Mouse (Mus musculus): ENCODE results near the gene Lig3.

Gene Lig3

DNA sequence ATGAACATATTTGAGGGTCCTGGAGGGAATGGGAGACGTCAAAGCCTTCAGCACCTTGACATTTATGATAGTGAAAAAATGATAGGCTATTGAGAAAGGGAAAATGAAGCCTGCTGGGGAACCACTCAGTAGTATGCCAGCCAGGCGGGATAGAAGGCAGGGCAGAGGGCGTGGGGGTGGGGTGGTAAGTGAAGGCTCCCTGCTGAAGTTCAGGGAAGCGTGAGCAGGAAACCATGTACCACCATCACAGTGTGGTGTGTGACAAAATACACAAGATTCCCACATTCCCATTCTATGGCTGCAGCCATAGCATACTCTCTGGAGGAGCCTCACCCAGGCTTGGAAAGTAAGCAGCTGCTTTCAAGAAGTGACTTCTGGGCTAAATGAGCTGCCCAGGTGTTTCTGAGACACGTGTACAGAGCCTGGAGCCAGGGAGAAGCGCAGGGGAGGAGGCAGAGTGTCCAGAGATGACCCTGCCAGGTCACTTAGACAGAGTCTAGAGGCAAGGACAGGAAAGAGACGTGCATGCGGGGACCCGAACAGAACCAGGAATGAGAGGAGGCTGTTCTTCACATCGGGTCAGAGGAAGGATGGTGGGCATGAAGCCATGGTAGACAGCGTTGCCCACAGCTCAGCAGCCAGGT is 64.0 kb downstream of the Lig3 start:
- DNase-seq (ENCODE audit: low read depth, low spot score), result no peak
- H3K27me3 ChIP-seq (ENCODE audit: control insufficient read depth, insufficient read depth, low read length, poor library complexity, severe bottlenecking), result no peaks in the 10 kb centered on the region
- H3K36me3 ChIP-seq (ENCODE audit: control insufficient read depth, insufficient read depth, low read length, poor library complexity, severe bottlenecking), result no peaks in the 10 kb centered on the region

DNA sequence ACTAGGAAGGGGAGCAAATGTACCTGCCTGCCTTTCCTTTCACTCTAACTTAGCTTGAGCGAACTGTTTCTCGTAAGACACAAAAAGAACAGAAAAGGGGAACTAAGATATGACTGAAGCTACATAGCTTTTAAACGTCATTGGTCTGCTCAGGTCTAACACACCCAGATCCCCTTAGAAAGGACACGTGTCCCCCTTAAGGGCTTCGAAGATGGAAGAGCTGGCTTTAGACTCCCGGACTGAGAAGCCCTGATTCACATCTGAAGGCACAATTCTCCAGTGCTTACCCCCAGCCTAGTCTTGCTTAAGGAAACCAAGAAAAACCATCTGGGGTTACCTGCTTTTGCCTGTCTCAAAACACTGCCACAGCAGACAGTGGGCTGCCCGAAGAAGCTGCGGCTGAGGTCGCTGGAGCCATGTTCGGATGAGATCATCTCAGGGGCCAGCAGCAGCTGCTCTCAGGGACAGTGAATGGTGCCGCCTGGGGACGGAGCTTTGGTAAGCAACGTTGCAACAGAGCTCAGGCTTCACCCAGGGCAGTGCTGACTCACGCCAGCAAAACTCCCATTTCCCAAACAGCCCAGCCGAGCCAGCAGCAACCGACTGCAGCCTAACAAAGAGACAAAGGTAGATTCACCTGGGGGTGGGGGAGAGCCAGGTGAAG is 64.6 kb downstream of the Lig3 start:
- peak; percentile 67 for DNase-seq (ENCODE audit: low read depth, low spot score)
- no peaks in the 10 kb centered on the region for H3K27me3 ChIP-seq (ENCODE audit: control insufficient read depth, insufficient read depth, low read length, poor library complexity, severe bottlenecking)
- no peaks in the 10 kb centered on the region for H3K36me3 ChIP-seq (ENCODE audit: control insufficient read depth, insufficient read depth, low read length, poor library complexity, severe bottlenecking)

DNA sequence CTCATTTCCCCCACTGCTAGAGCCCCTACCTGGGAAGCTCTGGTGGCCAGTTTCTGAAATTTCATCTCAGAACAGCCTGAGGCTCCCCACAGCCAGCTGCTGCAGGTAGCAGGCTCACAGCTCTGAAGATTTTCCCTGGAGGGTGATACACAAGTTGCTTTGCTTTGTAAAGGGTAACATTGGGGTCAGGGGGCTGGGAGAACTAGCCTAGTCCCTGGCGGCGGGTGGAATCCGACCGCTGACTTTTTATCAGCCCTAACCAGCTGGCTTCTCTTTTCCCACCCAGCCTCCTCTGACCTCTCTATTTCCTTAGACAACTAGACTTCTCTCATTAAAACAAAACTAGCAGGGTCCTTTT is 65.2 kb downstream of the Lig3 start:
- Histone ChIP-seq H3K36me3 (ENCODE audit: control insufficient read depth, insufficient read depth, low read length, poor library complexity, severe bottlenecking) (no peaks in the 10 kb centered on the region), H3K27me3 (ENCODE audit: control insufficient read depth, insufficient read depth, low read length, poor library complexity, severe bottlenecking) (no peaks in the 10 kb centered on the region)
- DNase-seq (ENCODE audit: low read depth, low spot score), result no peak

DNA sequence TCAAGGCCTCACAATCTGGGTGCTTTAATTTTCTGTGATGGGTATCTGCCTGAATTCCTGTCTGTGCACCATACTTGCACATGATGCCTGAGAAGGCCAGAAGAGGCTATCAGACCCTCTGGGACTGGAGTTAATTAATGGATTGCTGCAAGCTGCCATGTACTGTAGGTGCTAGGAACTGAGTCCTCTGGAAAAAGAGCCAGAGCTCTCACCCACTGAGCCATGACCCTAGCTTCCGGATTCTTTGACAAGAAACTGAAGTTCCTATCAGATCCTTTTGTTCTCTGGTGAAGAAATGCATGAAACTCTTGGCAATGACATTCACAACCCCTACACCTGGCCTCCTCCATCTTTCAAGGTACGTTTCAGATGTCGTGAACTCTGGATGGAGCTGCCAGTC is 66.0 kb downstream of the Lig3 start:
- Histone ChIP-seq H3K27me3 (ENCODE audit: control insufficient read depth, insufficient read depth, low read length, poor library complexity, severe bottlenecking) (no peaks in the 10 kb centered on the region), H3K36me3 (ENCODE audit: control insufficient read depth, insufficient read depth, low read length, poor library complexity, severe bottlenecking) (no peaks in the 10 kb centered on the region)
- no peak for DNase-seq (ENCODE audit: low read depth, low spot score)

DNA sequence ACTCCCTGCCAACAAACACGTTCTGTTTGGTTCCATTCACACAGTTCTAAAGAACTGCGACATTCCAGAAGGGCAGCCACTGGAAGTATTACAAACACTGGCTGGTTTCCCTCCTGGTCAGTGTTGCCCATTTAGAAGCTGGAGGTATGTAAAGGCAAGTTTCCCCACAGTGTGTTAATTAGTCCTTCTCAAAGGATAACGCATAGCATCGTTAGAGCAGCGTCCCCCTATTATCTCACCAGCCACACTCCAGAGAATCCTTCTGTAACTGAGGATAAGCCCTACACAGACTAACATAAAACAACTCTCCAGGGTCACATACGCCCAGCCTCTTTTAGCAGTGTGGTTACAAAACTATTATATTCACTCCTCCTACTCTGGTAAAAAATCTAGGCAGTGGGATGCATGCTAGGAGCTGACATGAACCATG is 66.7 kb downstream of the Lig3 start:
- no peaks in the 10 kb centered on the region for H3K36me3 ChIP-seq (ENCODE audit: control insufficient read depth, insufficient read depth, low read length, poor library complexity, severe bottlenecking)
- no peak for DNase-seq (ENCODE audit: low read depth, low spot score)
- H3K27me3 ChIP-seq (ENCODE audit: control insufficient read depth, insufficient read depth, low read length, poor library complexity, severe bottlenecking), result no peaks in the 10 kb centered on the region

DNA sequence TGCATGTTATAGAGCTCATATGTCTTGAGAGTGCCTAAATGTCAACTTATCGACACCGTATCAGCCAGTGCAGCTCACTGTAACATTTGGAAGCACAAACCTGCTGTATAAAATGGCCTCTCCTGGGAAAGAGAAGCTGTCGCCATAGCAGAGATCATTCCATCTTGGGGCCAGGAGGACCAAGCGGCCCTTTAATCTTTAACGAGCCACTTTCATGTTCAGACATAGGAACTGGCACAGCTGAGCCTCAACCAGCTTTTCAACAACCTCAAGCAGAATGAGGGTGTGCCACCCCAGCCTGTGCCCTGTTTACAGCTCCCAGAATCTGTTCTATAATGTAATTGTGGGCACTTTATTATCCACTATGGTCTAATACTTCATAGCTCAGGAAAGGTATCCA is 69.4 kb downstream of the Lig3 start:
- H3K36me3 ChIP-seq (ENCODE audit: control insufficient read depth, insufficient read depth, low read length, poor library complexity, severe bottlenecking), result no peaks in the 10 kb centered on the region
- no peaks in the 10 kb centered on the region for H3K27me3 ChIP-seq (ENCODE audit: control insufficient read depth, insufficient read depth, low read length, poor library complexity, severe bottlenecking)

DNA sequence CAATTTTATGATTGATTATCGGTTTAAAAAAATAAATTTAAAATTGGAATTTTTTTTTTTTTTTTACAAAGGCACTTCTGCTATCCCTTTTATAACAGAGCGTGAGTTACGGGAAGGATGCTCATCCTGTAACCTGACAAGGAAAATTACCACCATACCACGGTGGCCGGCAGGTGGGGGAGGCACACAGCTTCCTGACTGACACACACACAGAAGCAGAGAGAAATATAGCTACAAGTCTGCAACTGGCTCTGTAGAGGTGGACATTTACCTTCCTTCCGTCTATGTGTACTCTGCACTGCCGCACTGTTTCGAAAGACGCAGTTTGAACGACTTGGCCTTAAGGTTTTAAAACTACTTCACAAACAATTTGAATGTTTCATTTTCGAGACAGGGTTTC is 71.2 kb downstream of the Lig3 start:
- Histone ChIP-seq H3K27me3 (ENCODE audit: control insufficient read depth, insufficient read depth, low read length, poor library complexity, severe bottlenecking) (no peaks in the 10 kb centered on the region), H3K36me3 (ENCODE audit: control insufficient read depth, insufficient read depth, low read length, poor library complexity, severe bottlenecking) (no peaks in the 10 kb centered on the region)
- DNase-seq (ENCODE audit: low read depth, low spot score), result no peak

More for the DNA sequence above, 69.4 kb downstream of the Lig3 start:
- no peak for DNase-seq (ENCODE audit: low read depth, low spot score)

DNA sequence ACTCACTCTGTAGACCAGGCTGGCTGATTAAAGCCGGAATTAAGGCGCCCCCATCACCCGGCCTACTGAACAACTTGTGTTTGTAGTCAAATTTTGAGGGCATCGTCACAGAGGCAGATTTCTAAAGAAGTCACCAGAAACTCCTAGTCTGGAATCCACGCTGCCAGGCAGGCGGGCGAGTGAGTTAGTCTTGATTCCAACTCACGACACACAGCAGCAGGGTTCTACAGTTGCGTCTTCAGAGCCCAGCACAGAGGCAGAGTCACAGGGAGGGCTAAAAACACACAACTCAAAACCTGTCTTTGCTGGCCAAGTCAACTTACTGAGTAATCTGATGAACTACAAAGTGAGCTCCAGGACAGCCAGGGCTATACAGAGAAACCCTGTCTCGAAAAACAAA is 71.6 kb downstream of the Lig3 start:
- H3K27me3 ChIP-seq (ENCODE audit: control insufficient read depth, insufficient read depth, low read length, poor library complexity, severe bottlenecking), result no peaks in the 10 kb centered on the region
- H3K36me3 ChIP-seq (ENCODE audit: control insufficient read depth, insufficient read depth, low read length, poor library complexity, severe bottlenecking), result no peaks in the 10 kb centered on the region
- DNase-seq (ENCODE audit: low read depth, low spot score), result no peak

DNA sequence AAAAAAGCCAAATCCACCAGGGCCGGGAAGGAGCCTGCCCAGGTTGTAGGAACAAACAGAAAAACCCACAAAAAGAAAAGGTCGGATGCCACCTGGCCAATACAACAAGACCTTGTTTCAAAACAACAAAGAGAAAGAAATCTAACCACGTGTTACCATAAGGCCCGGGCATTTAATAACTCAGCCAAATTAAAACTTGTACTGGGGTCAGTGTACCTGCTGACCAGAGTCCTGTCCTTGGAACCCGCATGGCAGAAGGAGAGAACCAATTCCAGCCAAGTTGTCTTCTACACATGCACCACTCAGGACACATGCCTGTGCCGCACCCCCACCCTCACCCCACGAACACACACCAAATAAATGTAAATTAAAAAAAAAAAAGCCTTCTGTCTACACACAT is 72.0 kb downstream of the Lig3 start:
- Histone ChIP-seq H3K27me3 (ENCODE audit: control insufficient read depth, insufficient read depth, low read length, poor library complexity, severe bottlenecking) (no peaks in the 10 kb centered on the region), H3K36me3 (ENCODE audit: control insufficient read depth, insufficient read depth, low read length, poor library complexity, severe bottlenecking) (no peaks in the 10 kb centered on the region)
- no peak for DNase-seq (ENCODE audit: low read depth, low spot score)
